Mouse (Mus musculus) thymus, adult 2 months (tissue): ENCODE results near the gene Cnn2. TPM values are rescaled to one million over a fixed set of nuclear protein-coding genes. Genes with fewer than 3 reads are reported as not detected.

ENCODE experiments used
- DNase-seq: peaks from one replicate; pipeline ENCODE4 v3.0.0; 2021
- H3K27ac ChIP-seq: fragments of 200-500 bp; 2 replicates; pipeline ENCODE4 v1.5.1; 2012; ENCODE audit warnings: low read length, control low read depth; ENCODE audit not compliant: control insufficient read depth, insufficient read depth
- H3K27me3 ChIP-seq: fragments of 200-500 bp; 2 replicates; pipeline ENCODE4 v1.6.1; 2012; ENCODE audit warnings: mild to moderate bottlenecking, low read length, moderate library complexity, mixed read lengths; ENCODE audit not compliant: control insufficient read depth, insufficient read depth
- H3K36me3 ChIP-seq: fragments of 200-500 bp; 2 replicates; pipeline ENCODE4 v1.6.1; 2012; ENCODE audit warnings: mild to moderate bottlenecking, low read length, moderate library complexity; ENCODE audit not compliant: control insufficient read depth, insufficient read depth
- H3K4me1 ChIP-seq: fragments of 200-500 bp; replicated peaks from 2 replicates; pipeline ENCODE4 v1.6.1; 2012; ENCODE audit warnings: low read length; ENCODE audit not compliant: control insufficient read depth, insufficient read depth
- H3K4me3 ChIP-seq: fragments of 200-500 bp; 2 replicates; pipeline ENCODE4 v1.5.1; 2012; ENCODE audit warnings: mild to moderate bottlenecking, low read length, control low read depth, moderate library complexity; ENCODE audit not compliant: control insufficient read depth, insufficient read depth
- CTCF ChIP-seq: fragments of 200-500 bp; IDR thresholded peaks from 2 replicates; pipeline ENCODE4 v1.5.1; 2012; ENCODE audit warnings: mild to moderate bottlenecking, control low read depth, low read length, moderate library complexity, borderline replicate concordance; ENCODE audit not compliant: control insufficient read depth, poor library complexity, insufficient read depth; ENCODE audit errors: extremely low read depth
- POLR2A ChIP-seq: fragments of 200-500 bp; IDR thresholded peaks from 2 replicates; pipeline ENCODE4 v1.6.1; 2012; ENCODE audit warnings: mild to moderate bottlenecking, low read length, control low read depth, moderate library complexity; ENCODE audit not compliant: control insufficient read depth, poor library complexity, insufficient read depth; ENCODE audit errors: extremely low read depth
- WGBS: fragments of 180-500 bp; shearing (Covaris S2); methylation state at CpG from one replicate; pipeline ENCODE4 v1.1.7; 2018; 5-methylcytosine and 5-hydroxymethylcytosine counted together
- polyA plus RNA-seq: library from polyadenylated mRNA; depleted of rRNA; stranded (reverse); fragments of >200 nt; gene quantifications from 2 replicates; pipeline ENCODE4 v1.2.3, GENCODE M21; 2012

The Cnn2 gene
- polyA plus RNA-seq, 1 experiment, result 245 TPM

GRCm38 (mm10) chr10:80015583-80015982 is 27.2 kb downstream of the Cnn2 start:
- H3K4me3 ChIP-seq, result no peak overlapping the region
- H3K36me3 ChIP-seq, result peaks cover 32% of the 10 kb centered on the region
- no peak for TF ChIP-seq POLR2A
- WGBS, result 94% methylated on average over 10 of the region's 10 CpGs
- peaks cover 32% of the 10 kb centered on the region for H3K4me1 ChIP-seq
- no peaks in the 10 kb centered on the region for H3K27me3 ChIP-seq
- DNase-seq, result peak; percentile 16
- no peak overlapping the region for H3K27ac ChIP-seq

GRCm38 (mm10) chr10:80016511-80016910 is 28.1 kb downstream of the Cnn2 start, which contains the start of gene Arhgap45:
TSS of gene Arhgap45 (plus strand) at chr10:80016653.
- DNase-seq, result peak; percentile 91
- WGBS, result 3% methylated on average over 11 of the region's 11 CpGs
- Histone ChIP-seq H3K4me1 (peaks cover 41% of the 10 kb centered on the region), H3K4me3 (peak within 1 kb of the TSS; percentile 83), H3K36me3 (peaks cover 35% of the 10 kb centered on the region), H3K27ac (peak within 1 kb of the TSS; percentile 99), H3K27me3 (no peaks in the 10 kb centered on the region)
- no peak for TF ChIP-seq CTCF
- peak; percentile 98 for TF ChIP-seq POLR2A

DNA sequence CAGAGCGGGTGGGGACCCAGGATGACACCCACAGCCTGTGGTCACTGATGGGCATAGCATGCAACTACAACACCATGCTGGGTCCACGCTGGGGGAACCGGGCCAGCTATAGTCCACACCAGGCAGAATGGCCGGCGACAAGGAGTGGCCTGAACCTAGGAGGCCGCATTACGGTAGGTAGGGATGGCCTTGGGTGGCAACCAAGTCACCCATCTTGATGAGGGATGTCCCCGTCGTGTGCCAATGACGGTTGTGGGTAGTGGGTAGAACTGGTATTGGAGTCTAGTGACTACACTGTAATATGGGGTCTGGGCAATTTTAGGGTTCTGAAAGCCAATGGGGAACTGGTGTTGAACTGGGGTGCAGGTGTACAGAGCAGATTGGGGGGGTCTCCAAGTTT is 28.5 kb downstream of the Cnn2 start:
- Histone ChIP-seq H3K27me3 (no peaks in the 10 kb centered on the region), H3K4me1 (peaks cover 44% of the 10 kb centered on the region), H3K4me3 (peak overlapping the region; percentile 83), H3K27ac (peak overlapping the region; percentile 86), H3K36me3 (peaks cover 38% of the 10 kb centered on the region)
- TF ChIP-seq POLR2A, result no peak
- no peak for TF ChIP-seq CTCF
- DNase-seq, result no peak
- 2% methylated on average over 10 of the region's 10 CpGs for WGBS

DNA sequence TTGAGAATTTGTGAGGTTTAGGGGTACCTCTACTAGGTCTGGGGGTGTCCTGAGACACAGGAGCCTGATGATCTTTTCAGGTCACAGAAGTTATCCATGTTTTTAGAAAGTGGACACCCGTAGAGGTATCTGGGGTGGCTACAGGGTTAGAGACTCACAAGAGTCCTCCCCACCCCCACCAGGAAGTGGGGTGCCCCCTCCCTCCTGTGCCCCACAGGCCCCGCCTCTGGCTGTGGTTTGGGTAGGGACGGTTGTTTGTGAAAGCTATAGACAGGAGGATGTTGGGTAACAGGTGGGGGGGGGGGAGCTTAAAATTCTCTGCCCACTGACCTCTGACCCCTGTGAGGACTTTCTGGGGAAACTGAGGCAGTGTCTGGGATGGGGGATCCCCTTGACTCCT is 29.0 kb downstream of the Cnn2 start:
- Histone ChIP-seq H3K27me3 (no peaks in the 10 kb centered on the region), H3K27ac (peak overlapping the region; percentile 99), H3K36me3 (peaks cover 42% of the 10 kb centered on the region), H3K4me1 (peaks cover 49% of the 10 kb centered on the region), H3K4me3 (peak overlapping the region; percentile 83)
- DNase-seq, result peak; percentile 97
- peak; percentile 15; the same call in 1 of the 2 replicates for TF ChIP-seq CTCF
- no peak for TF ChIP-seq POLR2A
- 2% methylated on average over 3 of the region's 3 CpGs for WGBS

DNA sequence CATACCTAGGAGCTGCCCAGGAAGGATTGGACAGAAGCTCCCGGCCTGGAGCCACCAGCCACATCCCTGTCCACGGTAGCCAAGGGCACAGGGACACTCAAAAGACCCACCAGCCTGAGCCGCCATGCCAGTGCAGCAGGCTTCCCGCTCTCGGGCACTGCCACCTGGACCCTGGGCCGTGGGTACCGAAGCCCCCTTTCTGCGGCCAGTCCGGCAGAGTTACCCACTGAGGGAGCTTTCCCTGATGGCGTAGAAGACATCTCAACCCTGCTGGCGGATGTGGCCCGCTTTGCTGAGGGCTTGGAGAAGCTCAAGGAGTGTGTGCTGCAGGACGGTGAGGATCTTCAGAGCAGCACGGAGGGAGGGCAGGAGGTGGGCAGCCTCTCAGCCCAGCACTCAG is 29.4 kb downstream of the Cnn2 start:
- H3K4me3 ChIP-seq, result peak overlapping the region; percentile 83
- TF ChIP-seq CTCF, result no peak
- TF ChIP-seq POLR2A, result no peak
- H3K36me3 ChIP-seq, result peaks cover 46% of the 10 kb centered on the region
- H3K4me1 ChIP-seq, result peaks cover 53% of the 10 kb centered on the region
- no peaks in the 10 kb centered on the region for H3K27me3 ChIP-seq
- peak; percentile 62 for DNase-seq
- 14% methylated on average over 14 of the region's 14 CpGs for WGBS
- peak overlapping the region; percentile 99 for H3K27ac ChIP-seq

DNA sequence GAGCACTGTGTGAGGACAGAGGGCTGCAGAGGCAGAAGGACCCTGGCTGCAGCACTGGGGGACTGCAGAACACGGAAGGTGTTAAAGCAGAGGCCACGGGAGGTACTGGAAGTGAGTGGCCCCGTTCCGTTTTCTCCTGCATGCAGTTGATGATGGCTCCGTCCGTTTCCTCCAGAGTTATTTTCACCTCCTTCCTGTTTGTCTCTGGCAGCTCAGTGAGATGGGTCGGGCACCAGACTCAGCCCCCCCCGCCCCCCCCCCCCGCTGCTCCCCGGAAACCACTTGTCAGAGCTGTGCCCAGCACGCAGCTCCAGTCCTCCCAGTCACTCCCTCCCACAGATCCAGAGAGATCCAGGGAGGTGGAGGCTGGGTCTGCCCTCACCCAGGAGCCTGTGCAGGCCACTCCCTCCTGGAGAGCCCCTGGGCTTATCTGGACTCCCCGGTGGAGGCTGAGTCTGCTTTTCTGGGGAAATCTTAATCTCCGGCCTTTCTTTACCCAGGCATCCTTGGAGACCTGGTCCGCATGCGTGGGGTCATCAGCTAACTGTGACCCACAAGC is 30.4 kb downstream of the Cnn2 start:
- Histone ChIP-seq H3K27me3 (no peaks in the 10 kb centered on the region), H3K4me3 (peak overlapping the region; percentile 65), H3K36me3 (peaks cover 54% of the 10 kb centered on the region), H3K4me1 (peaks cover 60% of the 10 kb centered on the region), H3K27ac (peak overlapping the region; percentile 99)
- 20% methylated on average over 13 of the region's 15 CpGs for WGBS
- DNase-seq, result peak; percentile 67
- TF ChIP-seq CTCF, result no peak
- TF ChIP-seq POLR2A, result 0 out of 2 replicates have a peak, but pooled peaks have one; percentile 45
